Mouse (Mus musculus) MEL (cell line): ENCODE measurements at regions not wholly inside any gene's neighbourhood (a gene's known extent, or its start where the extent isn't known, plus 50 kb on each side); places are given as distances from the start of the nearest gene placed in this dataset.

Experiments used
- DNase-seq: peaks from one replicate; pipeline ENCODE4 v3.0.0; 2011; ENCODE audit warnings: low read depth, low spot score
- H3K27ac ChIP-seq: 2 replicates; pipeline ENCODE4 v1.5.1; 2012; ENCODE audit warnings: low read depth, mild to moderate bottlenecking, control low read depth, low read length, moderate library complexity; ENCODE audit not compliant: control insufficient read depth
- H3K27me3 ChIP-seq, 2 experiments: fragments of 150-350 bp in 1 of 2; sonication (generic) in 1 of 2; 2 replicates each; pipeline ENCODE4 v1.6.1; 2012; ENCODE audit warnings: low read length in 2 of 2, mild to moderate bottlenecking in 2 of 2, improper control_type of control experiment in 1 of 2, moderate library complexity in 1 of 2; ENCODE audit not compliant: insufficient read depth in 2 of 2, control insufficient read depth in 1 of 2
- H3K36me3 ChIP-seq, 2 experiments: 2 replicates each; pipeline ENCODE4 v1.6.1; 2012 to 2014; ENCODE audit warnings: low read length in 2 of 2, improper control_type of control experiment in 1 of 2, inconsistent platforms in 1 of 2, mild to moderate bottlenecking in 1 of 2; ENCODE audit not compliant: insufficient read depth in 2 of 2, control insufficient read depth in 1 of 2
- H3K4me1 ChIP-seq, 2 experiments: fragments of 150-350 bp in 1 of 2; sonication (generic) in 1 of 2; 2 replicates each; pipeline ENCODE4 v1.6.1; 2012; ENCODE audit warnings: low read length in 2 of 2, improper control_type of control experiment in 1 of 2, mild to moderate bottlenecking in 1 of 2; ENCODE audit not compliant: insufficient read depth in 2 of 2, control insufficient read depth in 1 of 2
- H3K4me3 ChIP-seq, 2 experiments: fragments of 150-350 bp in 1 of 2; sonication (generic) in 1 of 2; 2 replicates each; pipeline ENCODE4 v1.5.1; 2012; ENCODE audit warnings: low read depth in 2 of 2, low read length in 2 of 2, mild to moderate bottlenecking in 2 of 2, moderate library complexity in 2 of 2, control low read depth in 1 of 2, improper control_type of control experiment in 1 of 2; ENCODE audit not compliant: control insufficient read depth in 1 of 2, insufficient read depth in 1 of 2
- H3K79me2 ChIP-seq: 2 replicates; pipeline ENCODE4 v1.6.1; 2012; ENCODE audit warnings: mild to moderate bottlenecking, low read length, moderate library complexity; ENCODE audit not compliant: control insufficient read depth, poor library complexity, insufficient read depth
- H3K9ac ChIP-seq: 2 replicates; pipeline ENCODE4 v1.6.1; 2012; ENCODE audit warnings: low read depth, mild to moderate bottlenecking, control low read depth, low read length, moderate library complexity; ENCODE audit not compliant: control insufficient read depth, poor library complexity, severe bottlenecking
- H3K9me3 ChIP-seq: fragments of 150-350 bp; sonication (generic); replicated peaks from 2 replicates; pipeline ENCODE4 v1.6.1; 2012; ENCODE audit warnings: mild to moderate bottlenecking, low read length, improper control_type of control experiment, moderate library complexity; ENCODE audit not compliant: insufficient read depth
- CTCF ChIP-seq, 3 experiments: IDR thresholded peaks in 2 of 3; conservative IDR thresholded peaks in 1 of 3; 2 replicates each; pipeline ENCODE4 v1.5.1; 2011 to 2012; ENCODE audit warnings: low read length in 3 of 3, low read depth in 2 of 3, mild to moderate bottlenecking in 2 of 3, improper control_type of control experiment in 1 of 3, inconsistent platforms in 1 of 3, mixed read lengths in 1 of 3, moderate library complexity in 1 of 3; ENCODE audit not compliant: control insufficient read depth in 1 of 3, insufficient read depth in 1 of 3, poor library complexity in 1 of 3, severe bottlenecking in 1 of 3
- E2F4 ChIP-seq: IDR thresholded peaks from 2 replicates; pipeline ENCODE4 v1.6.1; 2011; ENCODE audit warnings: low read depth, low read length, improper control_type of control experiment, borderline replicate concordance
- ELF1 ChIP-seq: IDR thresholded peaks from 2 replicates; pipeline ENCODE4 v1.6.1; 2014; ENCODE audit warnings: low read depth, mild to moderate bottlenecking, inconsistent platforms, low read length, improper control_type of control experiment, moderate library complexity
- ETS1 ChIP-seq: IDR thresholded peaks from 2 replicates; pipeline ENCODE4 v1.6.1; 2012; ENCODE audit warnings: low read depth, mild to moderate bottlenecking, inconsistent platforms, low read length, improper control_type of control experiment, moderate library complexity
- JUND ChIP-seq: IDR thresholded peaks from 2 replicates; pipeline ENCODE4 v1.6.1; 2011; ENCODE audit warnings: low read depth, mild to moderate bottlenecking, improper control_type of control experiment, low read length
- KAT2A ChIP-seq: conservative IDR thresholded peaks from 2 replicates; pipeline ENCODE4 v1.6.1; 2012; ENCODE audit warnings: low read depth, low read length, improper control_type of control experiment, inconsistent platforms
- MAX ChIP-seq: IDR thresholded peaks from 2 replicates; pipeline ENCODE4 v1.6.1; 2011; ENCODE audit warnings: low read length, improper control_type of control experiment
- MAZ ChIP-seq: IDR thresholded peaks from 2 replicates; pipeline ENCODE4 v1.6.1; 2012; ENCODE audit warnings: low read depth, mild to moderate bottlenecking, inconsistent platforms, low read length, improper control_type of control experiment
- MYB ChIP-seq: IDR thresholded peaks from 2 replicates; pipeline ENCODE4 v1.6.1; 2011; ENCODE audit warnings: mild to moderate bottlenecking, low read depth, low read length, improper control_type of control experiment
- MYC ChIP-seq: IDR thresholded peaks from 2 replicates; pipeline ENCODE4 v1.6.1; 2011; ENCODE audit warnings: low read depth, mild to moderate bottlenecking, low read length, improper control_type of control experiment, moderate library complexity
- POLR2A ChIP-seq, 2 experiments: IDR thresholded peaks; 2 replicates each; pipeline ENCODE4 v1.6.1; 2011 to 2012; ENCODE audit warnings: low read length in 2 of 2, mild to moderate bottlenecking in 2 of 2, control low read depth in 1 of 2, improper control_type of control experiment in 1 of 2, low read depth in 1 of 2, moderate library complexity in 1 of 2; ENCODE audit not compliant: control insufficient read depth in 1 of 2, insufficient read depth in 1 of 2, poor library complexity in 1 of 2
- POLR2AphosphoS5 ChIP-seq: IDR thresholded peaks from 2 replicates; pipeline ENCODE4 v1.6.1; 2012; ENCODE audit warnings: low read depth, borderline replicate concordance, mild to moderate bottlenecking, inconsistent platforms, low read length, moderate library complexity, mixed read lengths
- RAD21 ChIP-seq: IDR thresholded peaks from 2 replicates; pipeline ENCODE4 v1.6.1; 2011; ENCODE audit warnings: mild to moderate bottlenecking, low read depth, low read length, improper control_type of control experiment
- TBP ChIP-seq: IDR thresholded peaks from 2 replicates; pipeline ENCODE4 v1.8.0; 2011; ENCODE audit warnings: low read depth, low read length, improper control_type of control experiment
- USF2 ChIP-seq, 2 experiments: IDR thresholded peaks; 2 replicates each; pipeline ENCODE4 v1.6.1; 2011 to 2012; ENCODE audit warnings: improper control_type of control experiment in 2 of 2, low read length in 2 of 2, borderline replicate concordance in 1 of 2, inconsistent platforms in 1 of 2, low read depth in 1 of 2, mild to moderate bottlenecking in 1 of 2; ENCODE audit not compliant: insufficient read depth in 1 of 2
- ZC3H11A ChIP-seq: IDR thresholded peaks from 2 replicates; pipeline ENCODE4 v1.6.1; 2012; ENCODE audit warnings: low read depth, mild to moderate bottlenecking, inconsistent platforms, low read length, improper control_type of control experiment
- ZNF384 ChIP-seq: IDR thresholded peaks from 2 replicates; pipeline ENCODE4 v1.6.1; 2012; ENCODE audit warnings: low read depth, mild to moderate bottlenecking, inconsistent platforms, low read length, improper control_type of control experiment

DNA sequence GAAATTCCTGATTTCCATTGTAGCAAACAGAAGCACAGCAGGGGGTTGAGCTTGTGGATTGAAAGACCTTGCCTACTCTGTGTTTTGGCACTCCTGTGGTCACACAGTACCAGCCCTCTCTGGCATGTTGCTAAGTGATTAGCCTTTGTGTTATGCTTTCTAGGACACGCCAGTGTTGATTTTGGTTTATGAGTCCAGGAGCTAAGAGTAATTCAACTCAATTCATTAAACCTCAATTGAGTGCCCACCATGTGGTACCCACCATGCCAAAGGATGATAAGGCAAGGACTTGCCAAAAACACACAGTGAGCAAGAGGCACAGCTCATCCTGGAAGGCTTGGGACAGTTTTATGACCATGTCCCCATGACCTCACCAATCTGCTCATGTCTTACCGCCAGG lies 221.1 kb upstream of the Sox14 start:
- TF ChIP-seq ELF1 (no peak), KAT2A (no peak), JUND (no peak), ETS1 (no peak)
- TF ChIP-seq, all 39 proteins: peak for 0
- Histone ChIP-seq H3K27ac (no peak overlapping the region), H3K9me3 (no peaks in the 10 kb centered on the region), H3K4me1 (no peaks in the 10 kb centered on the region), H3K27me3 (no peaks in the 10 kb centered on the region), H3K9ac (no peak overlapping the region), H3K36me3 (no peaks in the 10 kb centered on the region), H3K79me2 (no peaks in the 10 kb centered on the region), H3K4me3 (no peak overlapping the region)
- DNase-seq, result no peak

DNA sequence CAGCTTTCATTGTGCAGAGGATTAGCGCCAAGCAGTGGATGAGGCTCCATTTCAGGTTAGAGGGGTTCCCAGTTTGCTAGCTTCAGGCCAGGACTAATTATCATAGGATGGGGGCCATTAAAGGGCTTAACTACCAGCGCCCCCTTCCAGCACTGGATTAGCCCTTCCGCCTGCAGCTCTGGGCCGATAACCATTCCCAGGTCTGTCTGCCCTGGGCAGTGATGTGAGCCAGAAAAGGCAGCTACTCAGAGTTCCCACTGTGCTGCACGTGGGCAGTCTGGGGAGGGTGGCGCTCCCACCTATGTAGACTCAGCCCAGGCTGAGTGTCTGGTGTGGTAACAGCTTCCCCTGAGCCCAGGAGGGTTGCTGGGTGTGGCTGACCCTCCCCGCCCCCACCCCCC lies 219.6 kb upstream of the Sox14 start:
- H3K79me2 ChIP-seq, result no peaks in the 10 kb centered on the region
- H3K36me3 ChIP-seq, result no peaks in the 10 kb centered on the region
- H3K27me3 ChIP-seq, result no peaks in the 10 kb centered on the region
- H3K4me3 ChIP-seq, result no peak overlapping the region
- H3K9me3 ChIP-seq, result no peaks in the 10 kb centered on the region
- no peak for DNase-seq
- H3K4me1 ChIP-seq, result no peaks in the 10 kb centered on the region
- TF ChIP-seq POLR2A (IDR thresholded peaks at IDR 0.05; ENCODE audit: control insufficient read depth in 1 of 2, insufficient read depth in 1 of 2, low read depth in 1 of 2, low read length in 2 of 2, poor library complexity in 1 of 2) (no peak), RAD21 (no peak), JUND (no peak), ZNF384 (no peak), USF2 (IDR thresholded peaks at IDR 0.05; ENCODE audit: borderline replicate concordance in 1 of 2, insufficient read depth in 1 of 2, low read depth in 1 of 2, low read length in 2 of 2) (no peak), MYB (no peak), POLR2AphosphoS5 (no peak), ZC3H11A (no peak), ELF1 (no peak), MYC (no peak), MAX (no peak), TBP (no peak), MAZ (no peak), E2F4 (no peak), CTCF (IDR thresholded peaks at IDR 0.05 in 2 of 3, conservative IDR thresholded peaks at IDR 0.05 in 1 of 3; ENCODE audit: control insufficient read depth in 1 of 3, insufficient read depth in 1 of 3, low read depth in 2 of 3, low read length in 3 of 3, poor library complexity in 1 of 3, severe bottlenecking in 1 of 3) (no peak)
- H3K27ac ChIP-seq, result no peak overlapping the region
- no peak overlapping the region for H3K9ac ChIP-seq
